Mouse (Mus musculus): ENCODE measurements around the gene H2-Ob.
"Not testable (repeated sequence)": the region's sequence is repeated elsewhere in the genome, so short reads cannot be mapped to it uniquely, and the experiment has no call there.

DNA sequence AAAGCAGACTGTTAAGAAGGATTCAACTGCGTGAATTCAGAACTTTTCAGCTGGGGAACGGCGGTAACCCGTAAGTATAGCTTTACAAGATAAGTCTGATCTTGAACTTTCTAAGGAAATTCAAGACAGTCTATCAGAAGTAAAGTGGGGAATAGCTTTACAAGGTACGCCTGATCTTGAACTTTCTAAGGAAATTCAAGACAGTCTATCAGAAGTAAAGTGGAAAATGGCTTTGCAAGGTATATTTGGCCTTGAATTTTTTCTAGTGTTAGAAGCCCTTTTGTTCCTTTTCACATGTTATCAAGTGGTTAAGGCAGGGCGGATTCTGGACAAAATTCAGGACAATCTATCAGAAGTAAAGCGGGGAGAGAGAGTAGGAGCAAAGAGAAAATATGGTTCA, 18.9 kb upstream of the H2-Ob start:
- not testable (repeated sequence) for TF ChIP-seq CTCF (IDR thresholded peaks at IDR 0.05; ENCODE audit: low read depth, low read length); POLR2A (IDR thresholded peaks at IDR 0.05; ENCODE audit: borderline replicate concordance, low read depth, low read length)
